Mouse (Mus musculus): ENCODE measurements around the gene Klf9.

DNA sequence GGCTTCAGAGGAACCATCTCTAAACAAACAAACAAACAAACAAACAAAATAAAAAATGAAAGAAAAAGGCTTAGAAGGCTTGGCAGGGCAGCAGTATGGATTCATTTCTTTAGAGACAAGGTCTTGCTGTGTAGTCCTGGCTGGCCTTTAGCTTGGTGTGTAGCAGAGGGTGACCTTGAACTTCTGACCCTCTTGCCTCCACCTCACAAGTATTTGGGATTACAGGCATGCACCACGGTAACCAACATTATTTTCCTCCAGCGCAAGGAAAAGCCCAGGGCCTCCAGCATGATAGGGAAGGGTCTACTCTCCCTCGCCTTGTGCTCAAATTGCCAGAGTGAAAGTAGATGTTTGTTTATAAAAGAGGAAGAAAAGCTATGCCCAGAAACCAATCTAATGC is 34.1 kb downstream of the Klf9 start:
- TF ChIP-seq POLR2A (IDR thresholded peaks at IDR 0.05; ENCODE audit: borderline replicate concordance, control insufficient read depth, low read depth, low read length): no peak
- no peak for TF ChIP-seq CTCF (IDR thresholded peaks at IDR 0.05; ENCODE audit: control insufficient read depth, insufficient read depth, low read length)

All from bone marrow, adult 2 months (tissue).